Mouse (Mus musculus) stomach, embryonic 16.5 days (tissue): ENCODE results near the gene Ppm1e. TPM values are rescaled to one million over a fixed set of nuclear protein-coding genes. Genes with fewer than 3 reads are reported as not detected.
A peak's percentile ranks its signal among the peaks of the same experiment; 100 is the strongest.

Source experiments
- ATAC-seq: fragments of 200-750 bp; cut with Nextera tagmentation; 2 replicates; pipeline ENCODE4 v1.8.0; 2017; ENCODE audit warnings: moderate number of reproducible peaks, moderate TSS enrichment; ENCODE audit not compliant: insufficient read depth, low FRiP score
- H3K27ac ChIP-seq: fragments of 300-500 bp; sonication (generic); 2 replicates; pipeline ENCODE4 v1.5.1; 2014; ENCODE audit warnings: low read length
- H3K27me3 ChIP-seq: fragments of 300-500 bp; sonication (generic); 2 replicates; pipeline ENCODE4 v1.6.1; 2014; ENCODE audit warnings: low read length, control low read depth, mixed read lengths; ENCODE audit not compliant: control insufficient read depth, insufficient read depth
- H3K36me3 ChIP-seq: fragments of 300-500 bp; sonication (generic); 2 replicates; pipeline ENCODE4 v1.6.1; 2014; ENCODE audit warnings: low read length; ENCODE audit not compliant: control insufficient read depth, insufficient read depth
- H3K4me1 ChIP-seq: fragments of 300-500 bp; sonication (generic); 2 replicates; pipeline ENCODE4 v1.6.1; 2014; ENCODE audit warnings: low read length, control low read depth, mixed read lengths; ENCODE audit not compliant: control insufficient read depth, insufficient read depth
- H3K4me2 ChIP-seq: fragments of 300-500 bp; sonication (generic); 2 replicates; pipeline ENCODE4 v1.6.1; 2014; ENCODE audit warnings: low read depth, low read length, mixed read lengths
- H3K4me3 ChIP-seq: fragments of 300-500 bp; sonication (generic); replicated peaks from 2 replicates; pipeline ENCODE4 v1.5.1; 2014; ENCODE audit warnings: mild to moderate bottlenecking, low read length
- H3K9ac ChIP-seq: fragments of 300-500 bp; sonication (generic); 2 replicates; pipeline ENCODE4 v1.6.1; 2014; ENCODE audit warnings: low read length
- H3K9me3 ChIP-seq: fragments of 300-500 bp; sonication (generic); replicated peaks from 2 replicates; pipeline ENCODE4 v1.6.1; 2016; ENCODE audit warnings: low read length, control low read depth; ENCODE audit not compliant: control insufficient read depth
- WGBS: fragments of 180-500 bp; shearing (Covaris S2); extraction: QIAGEN DNeasy Blood & Tissue Kit; methylation state at CpG from one replicate; pipeline ENCODE4 v1.1.7; 2014; 5-methylcytosine and 5-hydroxymethylcytosine counted together
- polyA plus RNA-seq: library from polyadenylated mRNA; unstranded; fragments of >200 nt; fragmentation: Nextera tagmentation; extraction: Ambion mirVana; gene quantifications from 2 replicates; pipeline ENCODE4 v1.2.1, GENCODE M21; 2015

Gene Ppm1e
- polyA plus RNA-seq, 1 experiment from 2014 or later = 1.9 TPM

- Histone ChIP-seq H3K9me3 (no peaks in the 10 kb centered on the region), H3K36me3 (no peaks in the 10 kb centered on the region), H3K4me2 (no peak overlapping the region), H3K4me1 (no peaks in the 10 kb centered on the region), H3K27me3 (no peaks in the 10 kb centered on the region), H3K27ac (no peak overlapping the region), H3K4me3 (no peak overlapping the region), H3K9ac (no peak overlapping the region)
- ATAC-seq = no peak
- WGBS = 88% methylated on average over 9 of the region's 9 CpGs
These were observed 39.7 kb downstream of the Ppm1e start for GRCm38 (mm10) chr11:87318956-87319708.

GRCm38 (mm10) chr11:87313533-87313932, 45.3 kb downstream of the Ppm1e start:
- Histone ChIP-seq H3K27ac (no peak overlapping the region), H3K4me1 (no peaks in the 10 kb centered on the region), H3K4me2 (no peak overlapping the region), H3K9ac (no peak overlapping the region), H3K27me3 (no peaks in the 10 kb centered on the region), H3K9me3 (no peaks in the 10 kb centered on the region), H3K36me3 (no peaks in the 10 kb centered on the region), H3K4me3 (no peak overlapping the region)
- 51% methylated on average over 3 of the region's 3 CpGs for WGBS
- no peak for ATAC-seq

GRCm38 (mm10) chr11:87310309-87310708, 48.5 kb downstream of the Ppm1e start:
- no peak overlapping the region for H3K27ac ChIP-seq
- no peaks in the 10 kb centered on the region for H3K4me1 ChIP-seq
- ATAC-seq = no peak
- no peak overlapping the region for H3K9ac ChIP-seq
- 83% methylated on average over 2 of the region's 2 CpGs for WGBS
- no peaks in the 10 kb centered on the region for H3K9me3 ChIP-seq
- H3K27me3 ChIP-seq = no peaks in the 10 kb centered on the region
- H3K4me3 ChIP-seq = no peak overlapping the region
- no peak overlapping the region for H3K4me2 ChIP-seq
- H3K36me3 ChIP-seq = no peaks in the 10 kb centered on the region

GRCm38 (mm10) chr11:87309329-87310074, 49.3 kb downstream of the Ppm1e start:
- no peak for ATAC-seq
- Histone ChIP-seq H3K9me3 (no peaks in the 10 kb centered on the region), H3K4me1 (no peaks in the 10 kb centered on the region), H3K27ac (no peak overlapping the region; the same call in 1 of the 2 replicates), H3K9ac (no peak overlapping the region), H3K27me3 (no peaks in the 10 kb centered on the region), H3K4me2 (no peak overlapping the region), H3K4me3 (no peak overlapping the region), H3K36me3 (no peaks in the 10 kb centered on the region)
- WGBS = 58% methylated on average over 8 of the region's 8 CpGs

- H3K27me3 ChIP-seq = no peaks in the 10 kb centered on the region
- WGBS = 46% methylated on average over 5 of the region's 5 CpGs
- ATAC-seq = no peak
- H3K27ac ChIP-seq = peak overlapping the region; percentile 34; the same call in 1 of the 2 replicates
- no peak overlapping the region for H3K4me3 ChIP-seq
- peaks cover 4% of the 10 kb centered on the region; the same call in 1 of the 2 replicates for H3K4me1 ChIP-seq
- no peak overlapping the region for H3K9ac ChIP-seq
- no peaks in the 10 kb centered on the region for H3K9me3 ChIP-seq
- no peak overlapping the region for H3K4me2 ChIP-seq
- no peaks in the 10 kb centered on the region for H3K36me3 ChIP-seq
These were observed 59.8 kb downstream of the Ppm1e start for GRCm38 (mm10) chr11:87299066-87299465.

- H3K9ac ChIP-seq = no peak overlapping the region
- ATAC-seq = no peak
- H3K4me1 ChIP-seq = peaks cover 4% of the 10 kb centered on the region; the same call in 1 of the 2 replicates
- H3K4me2 ChIP-seq = no peak overlapping the region
- H3K4me3 ChIP-seq = no peak overlapping the region
- no peaks in the 10 kb centered on the region for H3K27me3 ChIP-seq
- H3K9me3 ChIP-seq = no peaks in the 10 kb centered on the region
- no peaks in the 10 kb centered on the region for H3K36me3 ChIP-seq
- H3K27ac ChIP-seq = no peak overlapping the region
- WGBS = 89% methylated on average over 6 of the region's 6 CpGs
These were observed 62.4 kb downstream of the Ppm1e start for GRCm38 (mm10) chr11:87296467-87296866.

GRCm38 (mm10) chr11:87295636-87296035, 63.2 kb downstream of the Ppm1e start:
- WGBS = 87% methylated on average over 2 of the region's 2 CpGs
- Histone ChIP-seq H3K27me3 (no peaks in the 10 kb centered on the region), H3K36me3 (no peaks in the 10 kb centered on the region), H3K27ac (no peak overlapping the region), H3K4me3 (no peak overlapping the region), H3K4me2 (no peak overlapping the region), H3K9me3 (no peaks in the 10 kb centered on the region), H3K9ac (no peak overlapping the region), H3K4me1 (peaks cover 4% of the 10 kb centered on the region; the same call in 1 of the 2 replicates)
- no peak for ATAC-seq

- 86% methylated on average over 8 of the region's 8 CpGs for WGBS
- Histone ChIP-seq H3K9ac (no peak overlapping the region), H3K36me3 (no peaks in the 10 kb centered on the region), H3K4me2 (no peak overlapping the region), H3K27me3 (no peaks in the 10 kb centered on the region), H3K4me1 (no peaks in the 10 kb centered on the region), H3K9me3 (no peaks in the 10 kb centered on the region), H3K27ac (no peak overlapping the region), H3K4me3 (no peak overlapping the region)
- ATAC-seq = no peak
These were observed 69.5 kb downstream of the Ppm1e start for GRCm38 (mm10) chr11:87289313-87289712.

- Histone ChIP-seq H3K9ac (no peak overlapping the region), H3K36me3 (no peaks in the 10 kb centered on the region), H3K27ac (no peak overlapping the region), H3K4me1 (no peaks in the 10 kb centered on the region), H3K9me3 (no peaks in the 10 kb centered on the region), H3K4me2 (no peak overlapping the region), H3K4me3 (no peak overlapping the region), H3K27me3 (no peaks in the 10 kb centered on the region)
- WGBS = 74% methylated on average over 2 of the region's 2 CpGs
- ATAC-seq = no peak
These were observed 72.6 kb downstream of the Ppm1e start for GRCm38 (mm10) chr11:87286194-87286593.
